Mouse (Mus musculus): Measurements from ENCODE around the gene Sytl5. TPM values are rescaled to one million over a fixed set of nuclear protein-coding genes. Genes with fewer than 3 reads are reported as not detected.

The Sytl5 gene
- polyA plus RNA-seq, 1 experiment from 2014 or later: 1.6 TPM

DNA sequence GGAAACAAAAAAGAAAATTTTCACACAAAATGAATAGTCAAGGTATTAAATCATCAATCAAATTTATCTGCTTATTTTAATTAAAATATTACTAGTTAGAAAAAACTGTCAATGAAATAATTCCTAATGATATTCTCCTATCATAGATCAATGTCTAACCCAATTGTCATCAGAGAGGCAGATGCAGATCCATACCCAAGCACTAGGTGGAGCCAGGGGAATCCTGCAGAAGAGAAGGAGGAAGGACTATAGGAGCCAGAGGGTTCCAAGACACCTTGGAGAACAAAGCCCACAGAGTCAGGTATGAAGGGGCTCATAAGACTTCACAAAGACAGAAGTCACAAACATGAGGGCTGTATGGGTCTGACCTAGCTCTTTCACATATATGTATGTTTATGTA, 149.2 kb downstream of the Sytl5 start:
- no peaks in the 10 kb centered on the region for H3K4me1 ChIP-seq (replicated peaks)
- no peak for ATAC-seq (ENCODE audit: insufficient read depth)

More for the DNA sequence above, 149.2 kb downstream of the Sytl5 start:
- no peaks in the 10 kb centered on the region for H3K36me3 ChIP-seq (replicated peaks)
- H3K27ac ChIP-seq (replicated peaks): no peak overlapping the region
- H3K27me3 ChIP-seq: no peaks in the 10 kb centered on the region
- no peaks in the 10 kb centered on the region for H3K9me3 ChIP-seq (replicated peaks)
- H3K4me2 ChIP-seq: no peak overlapping the region
- H3K9ac ChIP-seq: no peak overlapping the region
- H3K4me3 ChIP-seq (replicated peaks): no peak overlapping the region

Other genes starting within 250 kb of the Sytl5 start
- gene Dynlt3, start 222.6 kb upstream of the Sytl5 start, polyA plus RNA-seq (2015; fragmentation: Nextera tagmentation; extraction: Ambion mirVana): 23.9 and 24.1 TPM in 2 replicates
- gene Hypm, start 38.7 kb upstream of the Sytl5 start, polyA plus RNA-seq (2015; fragmentation: Nextera tagmentation; extraction: Ambion mirVana): not detected in 2 replicates
- not detected in 2 replicates for gene H2al3, start 35.9 kb upstream of the Sytl5 start, polyA plus RNA-seq (2015; fragmentation: Nextera tagmentation; extraction: Ambion mirVana)
- gene Srpx, start 232.1 kb downstream of the Sytl5 start, polyA plus RNA-seq (2015; fragmentation: Nextera tagmentation; extraction: Ambion mirVana): 1.2 and 1.3 TPM in 2 replicates

Data from liver, embryonic 15.5 days (tissue).